Mouse (Mus musculus) inflammation-experienced regulatory T-cells (primary cell): ENCODE data around the gene 2310079G19Rik. TPM values are rescaled to one million over a fixed set of nuclear protein-coding genes. Genes with fewer than 3 reads are reported as not detected.

Experiments used
- polyA plus RNA-seq, 2 experiments: library from polyadenylated mRNA; unstranded; fragments of 100-300 nt; shearing (Covaris generic); gene quantifications; one replicate each; pipeline ENCODE4 v1.2.1; 2017

Gene 2310079G19Rik
- not detected for polyA plus RNA-seq

DNA sequence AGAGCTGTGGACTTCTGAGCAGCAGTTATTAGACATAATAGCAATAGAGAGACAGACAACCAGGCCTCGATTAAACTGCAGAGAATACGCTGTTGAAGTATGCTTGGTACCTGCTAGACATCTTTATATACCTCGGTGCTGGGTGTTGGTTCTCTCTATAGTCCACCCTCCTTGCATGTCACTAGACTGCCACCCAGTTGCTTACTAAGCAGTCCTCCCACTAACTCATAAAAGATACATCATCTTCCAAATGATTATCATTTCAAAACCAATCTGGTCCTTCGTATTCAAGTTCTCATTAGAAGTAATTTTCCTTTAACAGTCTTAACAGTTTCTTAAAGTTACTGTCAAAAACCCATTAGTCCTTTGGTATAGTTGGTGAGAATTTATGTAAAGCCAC, at the start of gene 2310079G19Rik:
2310079G19Rik (minus strand) TSS at position 101 of the 400 bp plus-strand sequence.

DNA sequence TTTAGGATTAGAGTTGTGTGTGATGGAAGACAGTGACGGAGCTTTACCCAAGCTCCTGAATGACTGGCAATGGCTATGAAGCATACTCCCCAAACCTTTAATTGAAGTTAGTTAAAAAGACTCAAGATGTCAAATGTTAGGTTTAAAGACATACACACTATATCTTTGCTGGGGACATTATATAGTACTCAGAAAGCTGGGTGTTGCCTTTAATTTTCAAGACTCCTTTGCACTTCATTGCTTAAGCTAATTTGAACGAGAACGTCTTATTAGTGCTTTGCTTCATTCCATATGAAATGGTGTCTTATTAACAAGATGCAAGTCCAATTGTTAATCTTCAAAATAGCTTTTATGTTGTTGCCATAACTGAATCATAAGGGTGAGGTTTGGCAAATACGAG, 44.1 kb upstream of the 2310079G19Rik start, which contains the start of gene Krtap27-1:
Krtap27-1 (minus strand) TSS at position 101 of the 400 bp plus-strand sequence.

DNA sequence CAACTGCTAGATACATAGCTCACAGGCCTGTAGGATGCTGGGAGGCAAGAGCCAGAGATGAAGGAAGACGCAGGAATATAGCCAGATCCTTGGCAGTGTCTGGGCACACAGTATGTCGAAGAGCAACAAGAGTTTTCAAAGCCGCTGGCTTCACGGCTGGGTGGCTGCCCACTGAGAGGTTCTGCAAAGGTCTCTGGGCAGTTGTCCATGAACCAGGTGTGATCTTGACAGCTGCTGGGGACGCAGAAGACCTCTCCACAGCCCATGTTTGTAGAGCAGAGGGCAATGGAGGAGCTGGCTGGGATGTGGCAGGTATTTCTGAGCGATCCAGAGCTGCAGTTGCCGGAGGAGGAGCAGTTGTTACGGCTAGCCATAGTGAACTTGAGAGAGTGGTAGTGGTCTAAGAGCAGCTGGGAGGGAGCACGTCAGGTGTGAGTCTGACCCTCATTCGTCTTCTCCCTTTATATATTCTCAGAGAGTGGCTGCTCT, 19.9 kb upstream of the 2310079G19Rik start, which contains the start of gene Krtap26-1:
Krtap26-1 (minus strand) TSS at position 439 of the 489 bp plus-strand sequence.

DNA sequence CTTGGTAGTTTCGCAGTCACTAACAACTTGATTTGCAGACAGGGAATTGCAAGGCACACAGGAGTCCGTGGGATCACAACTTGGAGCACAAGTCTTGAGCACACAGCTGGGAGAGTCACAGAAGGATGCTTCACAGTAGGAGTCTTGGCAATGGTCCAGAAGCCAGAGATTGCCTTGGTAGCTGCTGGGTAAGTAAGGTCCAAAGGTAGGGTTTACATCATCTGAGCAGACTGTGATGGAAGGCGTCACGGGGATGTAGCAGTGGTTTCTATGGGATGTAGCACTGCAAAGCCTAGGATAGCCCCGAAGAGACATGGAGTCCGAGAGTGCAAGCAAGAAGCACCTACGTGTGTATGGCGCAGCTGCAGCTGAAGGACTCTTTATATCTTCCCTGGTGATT, 15.5 kb downstream of the 2310079G19Rik start, which contains the start of gene Krtap24-1:
Krtap24-1 (minus strand) TSS at position 358 of the 400 bp plus-strand sequence.

Other genes starting within 250 kb of the 2310079G19Rik start
- gene Cldn17, start 120.7 kb downstream of the 2310079G19Rik start, polyA plus RNA-seq: not detected
- under 1 TPM in 1 of 2 experiments, not detected in 1; 0.51 TPM for gene Cldn8, start 64.5 kb downstream of the 2310079G19Rik start, polyA plus RNA-seq
- gene Krtap24-1, start 15.4 kb downstream of the 2310079G19Rik start, polyA plus RNA-seq: not detected
- under 1 TPM in 1 of 2 experiments, not detected in 1; 0.29 TPM for gene Krtap26-1, start 20.1 kb upstream of the 2310079G19Rik start, polyA plus RNA-seq
- gene Krtap27-1, start 44.0 kb upstream of the 2310079G19Rik start, polyA plus RNA-seq: not detected
- gene 2310061N02Rik, start 80.3 kb upstream of the 2310079G19Rik start, polyA plus RNA-seq: not detected
- gene Krtap13-1, start 101.2 kb upstream of the 2310079G19Rik start, polyA plus RNA-seq: under 1 TPM in 1 of 2 experiments, not detected in 1; 0.51 TPM
- gene Krtap13, start 124.0 kb upstream of the 2310079G19Rik start, polyA plus RNA-seq: not detected
- not detected for gene 2310034C09Rik, start 131.2 kb upstream of the 2310079G19Rik start, polyA plus RNA-seq
- gene 2310057N15Rik, start 146.5 kb upstream of the 2310079G19Rik start, polyA plus RNA-seq: not detected
- gene Gm5965, start 150.2 kb upstream of the 2310079G19Rik start, polyA plus RNA-seq: not detected
- not detected for gene Gm20741, start 184.6 kb upstream of the 2310079G19Rik start, polyA plus RNA-seq
- not detected for gene Krtap15, start 192.5 kb upstream of the 2310079G19Rik start, polyA plus RNA-seq
- not detected for gene Krtap14, start 198.5 kb upstream of the 2310079G19Rik start, polyA plus RNA-seq
- gene Krtap19-1, start 241.7 kb upstream of the 2310079G19Rik start, polyA plus RNA-seq: 1 to 10 TPM in 1 of 2 experiments, not detected in 1; 1.2 TPM
- not detected for gene Krtap19-2, start 246.6 kb upstream of the 2310079G19Rik start, polyA plus RNA-seq